Mouse (Mus musculus) intestine, embryonic 14.5 days (tissue): ENCODE results near the gene Uchl3. TPM values are rescaled to one million over a fixed set of nuclear protein-coding genes. Genes with fewer than 3 reads are reported as not detected.
A peak's percentile ranks its signal among the peaks of the same experiment; 100 is the strongest.

ENCODE experiments used
- ATAC-seq: fragments of 200-750 bp; cut with Nextera tagmentation; replicated peaks from 2 replicates; pipeline ENCODE4 v1.8.0; 2017; ENCODE audit warnings: low read depth, moderate number of reproducible peaks, moderate TSS enrichment, moderate library complexity; ENCODE audit not compliant: low FRiP score, low TSS enrichment
- DNase-seq: peaks from one replicate; pipeline ENCODE4 v3.0.0-alpha.2; 2018; ENCODE audit warnings: low spot score
- H3K27ac ChIP-seq: fragments of 300-500 bp; sonication (generic); 2 replicates; pipeline ENCODE4 v1.5.1; 2014; ENCODE audit warnings: low read depth, mild to moderate bottlenecking, control low read depth
- H3K27me3 ChIP-seq: fragments of 300-500 bp; sonication (generic); replicated peaks from 2 replicates; pipeline ENCODE4 v1.6.1; 2014; ENCODE audit warnings: low read length, control low read depth; ENCODE audit not compliant: control insufficient read depth, insufficient read depth
- H3K36me3 ChIP-seq: fragments of 300-500 bp; sonication (generic); 2 replicates; pipeline ENCODE4 v1.6.1; 2014; ENCODE audit warnings: low read length, control low read depth; ENCODE audit not compliant: control insufficient read depth, insufficient read depth
- H3K4me1 ChIP-seq: fragments of 300-500 bp; sonication (generic); replicated peaks from 2 replicates; pipeline ENCODE4 v1.6.1; 2014; ENCODE audit warnings: low read length, control low read depth, mixed read lengths; ENCODE audit not compliant: control insufficient read depth, insufficient read depth
- H3K4me2 ChIP-seq: fragments of 300-500 bp; sonication (generic); 2 replicates; pipeline ENCODE4 v1.6.1; 2014; ENCODE audit warnings: low read length
- H3K4me3 ChIP-seq: fragments of 300-500 bp; sonication (generic); 2 replicates; pipeline ENCODE4 v1.5.1; 2014; ENCODE audit warnings: low read depth, low read length, control low read depth, mixed read lengths
- H3K9ac ChIP-seq: fragments of 300-500 bp; sonication (generic); 2 replicates; pipeline ENCODE4 v1.6.1; 2014; ENCODE audit warnings: mild to moderate bottlenecking, low read length
- H3K9me3 ChIP-seq: fragments of 300-500 bp; sonication (generic); 2 replicates; pipeline ENCODE4 v1.6.1; 2016; ENCODE audit warnings: low read length, control low read depth; ENCODE audit not compliant: control insufficient read depth
- WGBS: fragments of 180-500 bp; shearing (Covaris S2); extraction: QIAGEN DNeasy Blood & Tissue Kit; methylation state at CpG from one replicate; pipeline ENCODE4 v1.1.7; 2014; 5-methylcytosine and 5-hydroxymethylcytosine counted together
- polyA plus RNA-seq: library from polyadenylated mRNA; unstranded; fragments of >200 nt; fragmentation: Nextera tagmentation; extraction: Ambion mirVana; gene quantifications from 2 replicates; pipeline ENCODE4 v1.2.1, GENCODE M21; 2014

The Uchl3 gene
- polyA plus RNA-seq: 145 and 154 TPM in 2 replicates

DNA sequence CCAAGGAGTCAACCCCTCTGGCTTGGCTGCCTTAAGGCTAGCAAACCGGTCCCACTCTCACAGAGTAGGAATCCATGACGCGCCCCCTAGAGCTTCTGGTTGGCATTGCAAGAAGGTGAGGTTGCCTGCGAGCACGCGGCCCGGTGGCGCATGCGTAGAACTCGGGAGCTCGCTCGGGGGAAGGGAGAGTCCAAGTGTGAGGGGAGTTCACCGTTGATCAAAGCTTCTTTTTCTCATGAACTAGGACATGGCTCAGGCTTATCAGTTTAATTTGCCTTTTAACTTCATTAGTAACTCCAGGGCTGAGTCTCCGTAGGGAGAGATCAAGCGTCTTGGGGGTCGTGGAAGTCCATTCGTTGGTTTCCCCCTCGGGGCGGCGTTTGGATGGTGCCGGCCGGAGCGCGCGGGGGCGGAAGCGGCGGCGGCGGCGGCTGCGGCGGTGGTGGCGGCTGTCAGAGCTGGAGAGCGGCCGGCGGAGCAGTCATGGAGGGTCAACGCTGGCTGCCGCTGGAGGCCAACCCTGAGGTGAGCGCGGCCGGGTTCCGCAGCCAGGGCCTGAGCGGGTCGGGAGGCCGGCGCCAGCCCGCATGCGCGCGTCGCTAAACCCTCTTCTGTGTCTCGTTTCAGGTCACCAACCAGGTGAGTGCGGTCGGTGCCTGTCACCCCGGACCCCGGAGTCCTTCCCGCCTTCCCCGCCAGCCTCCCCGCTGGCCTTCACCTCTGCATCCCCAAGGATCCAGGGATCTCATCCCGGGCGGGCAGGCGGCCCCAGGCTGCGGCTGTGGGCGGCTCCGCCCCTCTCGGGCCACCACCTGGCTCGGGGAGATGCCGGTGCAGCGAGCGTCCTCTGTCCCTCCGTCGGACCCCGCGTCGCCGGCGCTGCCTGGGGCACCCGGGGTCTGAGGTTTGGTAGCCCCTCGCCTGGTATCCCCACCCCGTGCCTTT lies at the start of gene Uchl3:
Gene Uchl3 (plus strand): TSS at position 387 of the 945 bp plus-strand sequence.
- H3K36me3 ChIP-seq: no peaks in the 10 kb centered on the region
- 0 out of 2 replicates have a peak, but pooled peaks cover 5% of the 10 kb centered on the region for H3K4me1 ChIP-seq
- H3K4me2 ChIP-seq: peak within 1 kb of the TSS; percentile 91
- no peaks in the 10 kb centered on the region for H3K27me3 ChIP-seq
- WGBS: under 1% methylated on average over 71 of the region's 81 CpGs
- ATAC-seq (peak; percentile 91), DNase-seq (peak; percentile 100)
- H3K9me3 ChIP-seq: no peaks in the 10 kb centered on the region
- peak within 1 kb of the TSS; percentile 65; the same call in 1 of the 2 replicates for H3K27ac ChIP-seq
- peak within 1 kb of the TSS; percentile 97 for H3K4me3 ChIP-seq
- peak within 1 kb of the TSS; percentile 74 for H3K9ac ChIP-seq

DNA sequence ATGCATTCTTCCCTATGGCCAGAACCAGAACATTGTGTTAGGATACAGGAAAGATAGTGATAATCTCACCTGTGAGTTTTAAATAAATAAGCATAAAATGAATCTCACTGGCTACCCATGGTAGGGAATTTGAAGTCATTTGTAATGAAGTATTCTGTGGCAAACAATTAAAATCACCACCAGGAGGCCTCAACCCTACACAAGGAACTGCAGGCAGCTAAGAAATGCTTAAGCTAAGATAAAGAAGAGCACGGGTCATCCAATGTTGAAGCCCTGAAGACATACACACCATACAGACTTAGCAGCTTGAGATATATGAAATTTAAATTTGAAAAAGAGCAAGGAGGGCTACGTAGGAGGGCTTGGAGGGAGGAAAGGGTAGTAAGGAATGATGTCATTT lies 47.9 kb upstream of the Uchl3 start:
- ATAC-seq: no peak
- no peak for DNase-seq

DNA sequence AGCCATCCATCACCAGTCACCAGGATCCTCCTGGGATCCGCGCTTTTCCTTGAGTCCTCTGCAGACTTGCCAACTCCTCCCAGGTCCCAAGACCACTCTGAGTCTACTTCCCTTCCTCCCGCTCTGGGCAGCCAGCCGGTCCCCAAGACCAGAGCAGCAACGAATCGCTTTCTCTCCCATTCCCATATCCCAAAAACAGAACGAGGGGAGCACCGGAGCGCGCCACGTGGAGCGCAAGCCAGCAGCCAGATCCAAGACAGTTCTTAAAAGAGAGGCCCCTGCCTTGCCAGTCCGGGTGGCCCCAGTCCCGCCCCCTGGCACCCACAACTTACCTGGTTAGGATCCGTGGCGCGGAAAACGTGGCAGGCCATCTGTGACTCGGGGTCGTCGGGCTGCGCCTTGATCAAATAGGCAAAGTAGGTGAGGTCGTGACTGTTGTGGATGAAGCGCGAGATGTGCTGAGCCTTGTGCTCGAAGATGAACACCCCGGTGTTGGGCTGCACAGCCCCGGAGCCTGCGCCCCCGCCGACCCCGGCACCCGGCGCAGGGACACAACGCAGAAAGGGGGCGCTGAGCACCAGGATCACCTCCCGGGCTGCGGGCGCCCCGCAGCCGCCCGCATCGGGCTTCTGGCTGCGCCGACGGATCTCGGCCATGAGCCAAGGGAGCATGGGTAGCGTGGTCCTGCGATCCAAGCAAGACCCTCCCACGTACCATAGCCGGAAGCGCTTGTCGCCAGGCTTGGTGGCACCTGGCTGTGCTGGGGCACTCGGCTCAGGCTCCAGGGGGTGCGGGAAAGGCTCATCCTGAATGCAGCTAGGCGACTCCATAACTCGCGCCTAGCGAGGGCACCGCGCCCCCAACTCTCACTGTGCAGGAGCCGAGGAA lies 45.9 kb upstream of the Uchl3 start:
- H3K27ac ChIP-seq: 0 out of 2 replicates have a peak overlapping the region, but pooled peaks have one; percentile 62
- H3K9ac ChIP-seq: peak overlapping the region; percentile 58
- peak overlapping the region; percentile 64 for H3K4me3 ChIP-seq
- DNase-seq (peak; percentile 79), ATAC-seq (peak; percentile 48)
- H3K36me3 ChIP-seq: no peaks in the 10 kb centered on the region
- H3K9me3 ChIP-seq: no peaks in the 10 kb centered on the region
- H3K4me1 ChIP-seq: 0 out of 2 replicates have a peak, but pooled peaks cover 2% of the 10 kb centered on the region
- no peaks in the 10 kb centered on the region for H3K27me3 ChIP-seq
- under 1% methylated on average over 62 of the region's 62 CpGs for WGBS
- peak overlapping the region; percentile 100 for H3K4me2 ChIP-seq

More for the DNA sequence above, 47.9 kb upstream of the Uchl3 start:
- Histone ChIP-seq H3K9me3 (no peaks in the 10 kb centered on the region), H3K36me3 (no peaks in the 10 kb centered on the region), H3K4me3 (no peak overlapping the region), H3K4me1 (0 out of 2 replicates have a peak, but pooled peaks cover 2% of the 10 kb centered on the region), H3K4me2 (no peak overlapping the region), H3K27ac (no peak overlapping the region), H3K9ac (no peak overlapping the region), H3K27me3 (no peaks in the 10 kb centered on the region)
- WGBS: 70% methylated on average over 2 of the region's 2 CpGs

DNA sequence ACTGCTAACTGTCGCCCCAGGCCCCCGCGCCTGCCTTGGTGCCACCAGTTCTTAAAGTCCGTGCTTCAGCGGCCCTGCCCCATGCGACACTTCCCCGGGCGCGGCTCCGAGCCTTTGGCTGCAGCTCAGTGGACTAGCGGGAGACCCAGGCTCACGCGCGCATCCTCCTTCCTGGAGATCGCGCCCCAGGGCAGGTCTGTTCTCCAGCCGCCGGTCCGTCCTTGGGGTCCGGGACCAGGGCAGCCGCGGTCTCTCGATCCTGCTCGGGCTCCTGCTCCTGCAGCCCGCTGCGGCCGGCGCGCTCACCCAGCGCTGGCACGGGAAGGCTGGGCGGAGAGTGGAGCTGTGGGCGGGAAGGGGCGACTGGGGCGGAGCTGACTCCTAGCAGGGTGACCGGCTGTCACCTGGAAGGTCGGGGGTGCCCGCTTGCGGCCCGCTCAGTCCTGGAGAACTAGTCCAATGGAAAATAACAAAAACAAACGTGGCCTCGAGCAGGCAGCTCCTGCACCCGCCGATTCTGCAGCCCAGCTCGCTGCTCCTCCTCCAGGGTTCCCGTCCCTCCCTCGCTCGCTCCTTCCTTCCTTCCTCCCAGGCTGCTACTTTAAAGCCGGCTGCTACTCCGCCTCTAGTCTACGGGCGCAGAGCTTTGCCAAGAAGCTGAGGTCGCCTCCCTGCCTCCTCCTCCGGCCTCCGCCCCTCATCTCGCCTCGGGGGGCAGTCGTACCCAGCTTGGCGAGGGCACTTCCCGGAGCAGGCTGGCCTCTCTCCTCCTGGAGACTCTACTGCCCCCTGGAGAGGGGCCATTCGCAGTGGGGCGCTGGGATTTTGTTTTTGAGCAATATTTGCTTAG lies 45.0 kb upstream of the Uchl3 start, which contains the start of gene Tbc1d4:
Gene Tbc1d4 (minus strand): TSS at position 673 of the 850 bp plus-strand sequence.
- no peaks in the 10 kb centered on the region for H3K9me3 ChIP-seq
- H3K27me3 ChIP-seq: no peaks in the 10 kb centered on the region
- under 1% methylated on average over 62 of the region's 62 CpGs for WGBS
- peak within 1 kb of the TSS; percentile 100 for H3K4me2 ChIP-seq
- DNase-seq: peak; percentile 91
- peak within 1 kb of the TSS; percentile 58 for H3K9ac ChIP-seq
- no peaks in the 10 kb centered on the region for H3K36me3 ChIP-seq
- ATAC-seq: peak; percentile 91
- H3K4me3 ChIP-seq: peak within 1 kb of the TSS; percentile 64
- H3K4me1 ChIP-seq: 0 out of 2 replicates have a peak, but pooled peaks cover 2% of the 10 kb centered on the region
- peak within 1 kb of the TSS; percentile 62; the same call in 1 of the 2 replicates for H3K27ac ChIP-seq

DNA sequence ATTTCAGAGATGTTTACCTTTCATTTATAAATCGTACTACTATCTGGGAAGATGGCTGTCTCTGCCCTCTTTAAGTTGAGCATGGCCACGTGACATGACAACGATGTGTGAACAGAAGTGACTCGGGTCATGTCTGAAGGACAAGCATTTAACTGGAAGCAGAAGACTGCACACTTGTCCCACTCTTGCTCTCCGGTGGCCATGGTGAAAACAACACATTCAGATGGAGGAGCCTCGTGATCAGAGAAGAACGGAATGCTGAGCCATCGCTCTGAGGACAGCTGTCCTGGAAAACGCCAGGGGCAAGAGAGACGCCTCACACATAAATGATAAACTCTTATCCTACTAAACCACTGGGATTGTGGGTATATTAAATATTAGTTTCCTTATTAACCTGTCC lies 43.1 kb upstream of the Uchl3 start:
- Histone ChIP-seq H3K27me3 (no peaks in the 10 kb centered on the region), H3K27ac (no peak overlapping the region), H3K9me3 (no peaks in the 10 kb centered on the region), H3K9ac (no peak overlapping the region), H3K4me2 (no peak overlapping the region), H3K36me3 (no peaks in the 10 kb centered on the region), H3K4me1 (0 out of 2 replicates have a peak, but pooled peaks cover 2% of the 10 kb centered on the region), H3K4me3 (no peak overlapping the region)
- DNase-seq: no peak
- WGBS: 82% methylated on average over 10 of the region's 10 CpGs
- no peak for ATAC-seq

DNA sequence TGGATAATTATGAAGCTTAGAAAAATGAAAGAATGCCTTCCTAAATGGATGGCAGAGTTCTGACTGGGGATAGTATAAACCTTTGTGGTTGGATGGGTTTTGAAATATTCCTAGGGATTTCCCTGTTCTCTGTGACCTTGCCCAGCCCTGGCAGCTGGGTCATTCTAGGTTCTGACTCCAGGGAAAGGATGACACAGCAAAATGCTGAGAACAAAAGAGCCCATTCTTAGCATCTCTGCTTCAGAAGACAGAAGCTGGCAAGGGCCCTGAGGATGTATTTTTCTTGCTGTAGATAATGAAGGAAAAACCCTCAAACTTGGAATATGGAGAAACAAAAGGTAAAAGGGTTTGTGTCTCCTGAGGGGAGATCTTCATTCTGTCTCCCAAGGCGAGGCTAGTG lies 40.6 kb upstream of the Uchl3 start:
- H3K9me3 ChIP-seq: no peaks in the 10 kb centered on the region
- no peak overlapping the region for H3K27ac ChIP-seq
- no peak overlapping the region for H3K9ac ChIP-seq
- H3K4me2 ChIP-seq: no peak overlapping the region
- H3K4me3 ChIP-seq: no peak overlapping the region
- DNase-seq (no peak), ATAC-seq (no peak)
- no peaks in the 10 kb centered on the region for H3K36me3 ChIP-seq
- no peaks in the 10 kb centered on the region for H3K4me1 ChIP-seq
- WGBS: 73% methylated on average over 1 of the region's 1 CpGs
- no peaks in the 10 kb centered on the region for H3K27me3 ChIP-seq

DNA sequence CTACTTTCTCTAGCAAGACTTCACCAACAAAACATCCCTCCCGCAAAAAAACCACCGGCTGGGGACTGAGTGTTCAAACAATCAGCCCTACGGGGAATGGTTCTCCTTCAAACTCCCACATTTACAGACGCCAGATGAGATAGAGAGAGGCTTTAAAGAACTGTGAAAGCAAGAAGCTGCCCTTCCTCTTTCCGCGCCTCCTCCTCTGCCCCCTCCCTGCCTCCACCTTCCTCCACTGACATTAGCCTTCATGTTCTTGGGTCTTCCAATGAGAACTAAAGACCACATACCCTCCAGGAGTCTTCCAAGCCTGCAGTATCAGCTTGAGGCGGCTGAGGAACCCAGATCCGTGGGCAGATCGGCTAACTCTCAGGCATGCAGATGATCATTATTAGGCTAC lies 37.6 kb upstream of the Uchl3 start:
- ATAC-seq (no peak), DNase-seq (no peak)
- 68% methylated on average over 9 of the region's 9 CpGs for WGBS
- Histone ChIP-seq H3K4me3 (no peak overlapping the region), H3K4me2 (no peak overlapping the region), H3K27me3 (no peaks in the 10 kb centered on the region), H3K36me3 (no peaks in the 10 kb centered on the region), H3K27ac (no peak overlapping the region), H3K9me3 (no peaks in the 10 kb centered on the region), H3K4me1 (no peaks in the 10 kb centered on the region), H3K9ac (no peak overlapping the region)
